Mouse (Mus musculus): ENCODE measurements around the gene Tmem88b. TPM values are rescaled to one million over a fixed set of nuclear protein-coding genes. Genes with fewer than 3 reads are reported as not detected.
A peak's percentile ranks its signal among the peaks of the same experiment; 100 is the strongest.

The Tmem88b gene
- polyA plus RNA-seq, 1 experiment from 2014 or later: 0.55 TPM

DNA sequence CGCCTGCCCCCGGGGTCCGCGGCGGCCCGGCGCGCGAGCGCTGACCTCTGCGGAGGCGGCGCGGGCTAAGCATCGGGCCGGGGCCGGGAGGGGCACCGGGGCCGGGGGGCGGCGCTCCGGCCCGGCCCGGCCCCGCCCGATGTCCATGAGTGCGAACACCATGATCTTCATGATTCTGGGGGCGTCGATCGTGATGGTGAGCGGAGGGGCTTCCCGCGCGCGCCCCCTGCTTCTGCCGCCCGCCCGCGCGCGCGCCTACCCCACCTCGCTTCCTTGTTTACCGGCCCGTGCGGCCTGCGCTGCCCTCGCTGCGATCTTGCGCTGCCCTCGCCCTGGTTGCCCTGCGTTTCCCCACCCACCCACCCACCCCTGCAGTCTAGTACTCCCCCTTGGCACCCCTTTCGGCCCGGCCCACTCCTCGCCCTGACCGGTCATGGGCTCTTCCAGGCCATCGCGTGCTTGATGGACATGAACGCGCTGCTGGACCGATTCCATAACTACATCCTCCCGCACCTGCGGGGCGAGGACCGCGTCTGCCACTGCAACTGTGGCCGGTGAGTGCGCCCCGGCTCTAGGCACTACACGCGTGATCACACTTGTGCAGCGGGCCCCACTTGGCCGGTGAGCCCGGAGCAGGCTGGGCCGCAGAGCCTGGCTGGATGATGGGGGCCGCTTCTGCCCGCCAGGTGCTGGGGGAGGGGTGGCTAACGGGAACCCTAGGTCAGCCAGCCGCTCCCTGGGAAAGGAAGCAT, 50.5 kb downstream of the Tmem88b start:
- Histone ChIP-seq H3K9me3 (no peaks in the 10 kb centered on the region), H3K4me1 (peaks cover 14% of the 10 kb centered on the region), H3K27ac (peak overlapping the region; percentile 92), H3K27me3 (replicated peaks) (no peaks in the 10 kb centered on the region), H3K4me2 (peak overlapping the region; percentile 67), H3K9ac (peak overlapping the region; percentile 75), H3K36me3 (peaks cover 10% of the 10 kb centered on the region; the same call in 1 of the 2 replicates), H3K4me3 (replicated peaks) (peak overlapping the region; percentile 86)
- under 1% methylated on average over 62 of the region's 79 CpGs for WGBS
- peak; percentile 63 for ATAC-seq (ENCODE audit: insufficient read depth, low FRiP score, low read depth)

DNA sequence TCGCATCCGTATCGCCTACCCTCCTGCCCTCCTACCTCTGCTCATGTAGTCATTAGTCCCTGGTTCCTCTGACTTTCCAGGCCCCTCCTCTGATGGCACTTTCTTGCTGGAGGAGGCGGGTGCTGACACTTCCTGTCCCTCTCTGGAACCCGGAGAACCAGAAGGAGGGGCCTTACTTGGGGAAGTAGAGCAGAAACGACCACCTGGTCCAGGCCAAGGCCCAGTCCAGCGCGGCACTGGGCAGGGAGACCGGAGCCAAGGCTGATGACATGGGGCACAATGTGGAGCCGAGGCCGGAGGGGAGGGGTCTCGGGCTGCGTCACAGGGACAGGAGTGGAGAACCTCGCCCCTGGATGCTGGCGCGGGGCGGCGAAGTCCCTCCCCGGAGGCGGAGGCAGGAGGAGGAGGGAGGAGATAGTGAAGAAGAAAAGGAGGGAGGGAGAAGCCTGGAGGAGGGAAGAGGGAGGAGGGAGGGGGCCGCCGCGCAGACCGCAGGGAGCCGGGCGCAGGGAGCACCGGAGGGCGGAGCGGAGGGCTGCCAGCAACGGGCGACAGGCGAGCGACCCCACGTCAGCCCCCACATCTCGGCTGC, 51.2 kb downstream of the Tmem88b start, which contains the start of gene Tmem240:
Gene Tmem240, plus strand, starts transcription at position 451 of the 592 bp plus-strand sequence.
- Histone ChIP-seq H3K4me1 (peaks cover 14% of the 10 kb centered on the region), H3K27ac (peak within 1 kb of the TSS; percentile 92), H3K9ac (peak within 1 kb of the TSS; percentile 75), H3K36me3 (peaks cover 4% of the 10 kb centered on the region; the same call in 1 of the 2 replicates), H3K9me3 (no peaks in the 10 kb centered on the region), H3K4me3 (replicated peaks) (peak within 1 kb of the TSS; percentile 86), H3K4me2 (peak within 1 kb of the TSS; percentile 67), H3K27me3 (replicated peaks) (no peaks in the 10 kb centered on the region)
- 1% methylated on average over 33 of the region's 35 CpGs for WGBS
- peak; percentile 87 for ATAC-seq (ENCODE audit: insufficient read depth, low FRiP score, low read depth)

DNA sequence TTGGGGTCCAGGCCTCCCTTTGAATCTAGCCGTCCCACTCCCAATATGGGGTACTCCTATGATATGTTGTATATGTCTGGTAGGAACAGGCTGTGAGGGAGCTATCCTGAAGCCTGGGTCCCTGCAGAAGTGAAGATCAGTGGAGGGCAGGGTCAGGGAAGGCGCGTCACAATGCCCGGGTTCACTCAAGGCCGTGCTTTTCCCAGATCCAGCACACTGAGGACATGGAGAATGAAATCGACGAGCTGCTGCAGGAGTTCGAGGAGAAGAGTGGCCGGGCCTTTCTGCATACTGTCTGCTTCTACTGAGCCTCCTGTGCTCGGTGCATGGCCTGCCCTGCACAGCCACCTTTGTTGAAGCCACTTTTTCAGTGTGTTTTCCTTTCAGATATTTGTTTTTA, 52.4 kb downstream of the Tmem88b start:
- Histone ChIP-seq H3K4me1 (peaks cover 14% of the 10 kb centered on the region), H3K4me2 (no peak overlapping the region; the same call in 1 of the 2 replicates), H3K36me3 (peaks cover 4% of the 10 kb centered on the region; the same call in 1 of the 2 replicates), H3K27ac (no peak overlapping the region), H3K4me3 (replicated peaks) (no peak overlapping the region; the same call in 1 of the 2 replicates), H3K9me3 (no peaks in the 10 kb centered on the region), H3K9ac (no peak overlapping the region), H3K27me3 (replicated peaks) (no peaks in the 10 kb centered on the region)
- no peak for ATAC-seq (ENCODE audit: insufficient read depth, low FRiP score, low read depth)
- 88% methylated on average over 10 of the region's 10 CpGs for WGBS

Small RNA genes within 50 kb of the gene (microRNA-seq; reads per million reads assigned to microRNA genes)
- not detected for gene Gm27743

Other genes starting within 250 kb of the Tmem88b start
- 79.7 and 83.2 TPM in 2 replicates for gene Nadk, start 223.5 kb downstream of the Tmem88b start, polyA plus RNA-seq (2015; fragmentation: Nextera tagmentation; extraction: Ambion mirVana)
- 6.9 and 7.9 TPM in 2 replicates for gene Slc35e2, start 184.5 kb downstream of the Tmem88b start, polyA plus RNA-seq (2015; fragmentation: Nextera tagmentation; extraction: Ambion mirVana)
- 56.7 and 59.8 TPM in 2 replicates for gene Cdk11b, start 161.0 kb downstream of the Tmem88b start, polyA plus RNA-seq (2015; fragmentation: Nextera tagmentation; extraction: Ambion mirVana)
- gene Gm10563, start 140.5 kb downstream of the Tmem88b start, polyA plus RNA-seq (2015; fragmentation: Nextera tagmentation; extraction: Ambion mirVana): not detected in 2 replicates
- gene Mmp23, start 132.5 kb downstream of the Tmem88b start, polyA plus RNA-seq (2015; fragmentation: Nextera tagmentation; extraction: Ambion mirVana): 39.6 and 42.0 TPM in 2 replicates
- gene Mib2, start 116.7 kb downstream of the Tmem88b start, polyA plus RNA-seq (2015; fragmentation: Nextera tagmentation; extraction: Ambion mirVana): 23.3 and 24.1 TPM in 2 replicates
- 9.0 and 10.0 TPM in 2 replicates for gene Fndc10, start 91.5 kb downstream of the Tmem88b start, polyA plus RNA-seq (2015; fragmentation: Nextera tagmentation; extraction: Ambion mirVana)
- 141 and 152 TPM in 2 replicates for gene Ssu72, start 81.1 kb downstream of the Tmem88b start, polyA plus RNA-seq (2015; fragmentation: Nextera tagmentation; extraction: Ambion mirVana)
- 0.80 and 0.85 TPM in 2 replicates for gene Tmem240, start 51.1 kb downstream of the Tmem88b start, polyA plus RNA-seq (2015; fragmentation: Nextera tagmentation; extraction: Ambion mirVana)
- gene Atad3a, start 24.8 kb downstream of the Tmem88b start, polyA plus RNA-seq (2015; fragmentation: Nextera tagmentation; extraction: Ambion mirVana): 110 and 114 TPM in 2 replicates
- 27.6 and 28.2 TPM in 2 replicates for gene Vwa1, start 11.2 kb downstream of the Tmem88b start, polyA plus RNA-seq (2015; fragmentation: Nextera tagmentation; extraction: Ambion mirVana)
- gene Ankrd65, start 4.6 kb upstream of the Tmem88b start, polyA plus RNA-seq (2015; fragmentation: Nextera tagmentation; extraction: Ambion mirVana): 0.22 TPM in 1 of 2 replicates, not detected in the other
- 195 and 219 TPM in 2 replicates for gene Mrpl20, start 17.0 kb upstream of the Tmem88b start, polyA plus RNA-seq (2015; fragmentation: Nextera tagmentation; extraction: Ambion mirVana)
- gene Ccnl2, start 26.6 kb upstream of the Tmem88b start, polyA plus RNA-seq (2015; fragmentation: Nextera tagmentation; extraction: Ambion mirVana): 166 and 167 TPM in 2 replicates
- 138 and 157 TPM in 2 replicates for gene Aurkaip1, start 45.4 kb upstream of the Tmem88b start, polyA plus RNA-seq (2015; fragmentation: Nextera tagmentation; extraction: Ambion mirVana)
- 110 and 121 TPM in 2 replicates for gene Mxra8, start 53.8 kb upstream of the Tmem88b start, polyA plus RNA-seq (2015; fragmentation: Nextera tagmentation; extraction: Ambion mirVana)
- 13.7 and 16.0 TPM in 2 replicates for gene Dvl1, start 61.5 kb upstream of the Tmem88b start, polyA plus RNA-seq (2015; fragmentation: Nextera tagmentation; extraction: Ambion mirVana)
- 0.30 and 0.50 TPM in 2 replicates for gene Tas1r3, start 77.5 kb upstream of the Tmem88b start, polyA plus RNA-seq (2015; fragmentation: Nextera tagmentation; extraction: Ambion mirVana)
- gene Cptp, start 83.6 kb upstream of the Tmem88b start, polyA plus RNA-seq (2015; fragmentation: Nextera tagmentation; extraction: Ambion mirVana): 14.7 and 15.7 TPM in 2 replicates
- 59.7 and 60.7 TPM in 2 replicates for gene Ints11, start 83.7 kb upstream of the Tmem88b start, polyA plus RNA-seq (2015; fragmentation: Nextera tagmentation; extraction: Ambion mirVana)
- gene Pusl1, start 105.9 kb upstream of the Tmem88b start, polyA plus RNA-seq (2015; fragmentation: Nextera tagmentation; extraction: Ambion mirVana): 51.2 and 51.9 TPM in 2 replicates
- 17.0 and 17.5 TPM in 2 replicates for gene Acap3, start 105.9 kb upstream of the Tmem88b start, polyA plus RNA-seq (2015; fragmentation: Nextera tagmentation; extraction: Ambion mirVana)
- gene Ube2j2, start 158.0 kb upstream of the Tmem88b start, polyA plus RNA-seq (2015; fragmentation: Nextera tagmentation; extraction: Ambion mirVana): 100 and 102 TPM in 2 replicates
- gene C1qtnf12, start 176.4 kb upstream of the Tmem88b start, polyA plus RNA-seq (2015; fragmentation: Nextera tagmentation; extraction: Ambion mirVana): 46.2 and 49.1 TPM in 2 replicates
- gene B3galt6, start 206.8 kb upstream of the Tmem88b start, polyA plus RNA-seq (2015; fragmentation: Nextera tagmentation; extraction: Ambion mirVana): 14.4 and 14.6 TPM in 2 replicates
- 154 and 168 TPM in 2 replicates for gene Sdf4, start 207.0 kb upstream of the Tmem88b start, polyA plus RNA-seq (2015; fragmentation: Nextera tagmentation; extraction: Ambion mirVana)
- gene Tnfrsf4, start 228.0 kb upstream of the Tmem88b start, polyA plus RNA-seq (2015; fragmentation: Nextera tagmentation; extraction: Ambion mirVana): 0.64 and 1.1 TPM in 2 replicates
- 2.3 and 2.5 TPM in 2 replicates for gene Tnfrsf18, start 240.3 kb upstream of the Tmem88b start, polyA plus RNA-seq (2015; fragmentation: Nextera tagmentation; extraction: Ambion mirVana)